Mouse (Mus musculus): ENCODE measurements around the gene Tbc1d10b. TPM values are rescaled to one million over a fixed set of nuclear protein-coding genes. Genes with fewer than 3 reads are reported as not detected.
A peak's percentile ranks its signal among the peaks of the same experiment; 100 is the strongest.
"Not testable (repeated sequence)": the region's sequence is repeated elsewhere in the genome, so short reads cannot be mapped to it uniquely, and the experiment has no call there.

The Tbc1d10b gene
- 26.4 and 28.3 TPM in 2 replicates for polyA plus RNA-seq (2016; fragmentation: Nextera tagmentation; extraction: Ambion mirVana)

- Histone ChIP-seq H3K36me3 (peaks cover 20% of the 10 kb centered on the region), H3K9me3 (no peaks in the 10 kb centered on the region), H3K27ac (peak within 1 kb of the TSS; percentile 97), H3K4me3 (peak within 1 kb of the TSS; percentile 75), H3K4me1 (peaks cover 36% of the 10 kb centered on the region), H3K27me3 (ENCODE audit: insufficient read depth, poor library complexity, severe bottlenecking) (no peaks in the 10 kb centered on the region)
- WGBS, result under 1% methylated on average over 41 of the region's 44 CpGs
- no peak for DNase-seq (ENCODE audit: low spot score)
These were observed at the start of gene Tbc1d10b for GRCm38 (mm10) chr7:127208295-127208552. TSS of gene Tbc1d10b (minus strand) at chr7:127208468.

- no peak for DNase-seq (ENCODE audit: low spot score)
- Histone ChIP-seq H3K27ac (no peak overlapping the region), H3K27me3 (ENCODE audit: insufficient read depth, poor library complexity, severe bottlenecking) (no peaks in the 10 kb centered on the region), H3K36me3 (peaks cover 32% of the 10 kb centered on the region), H3K9me3 (no peaks in the 10 kb centered on the region), H3K4me1 (peaks cover 34% of the 10 kb centered on the region), H3K4me3 (no peak overlapping the region)
- WGBS, result 88% methylated on average over 5 of the region's 5 CpGs
These were observed 48.2 kb upstream of the Tbc1d10b start for GRCm38 (mm10) chr7:127256518-127256917.

- Histone ChIP-seq H3K4me1 (peaks cover 29% of the 10 kb centered on the region), H3K36me3 (peaks cover 34% of the 10 kb centered on the region), H3K9me3 (no peaks in the 10 kb centered on the region), H3K27me3 (ENCODE audit: insufficient read depth, poor library complexity, severe bottlenecking) (no peaks in the 10 kb centered on the region), H3K27ac (no peak overlapping the region), H3K4me3 (no peak overlapping the region)
- WGBS, result 86% methylated on average over 2 of the region's 2 CpGs
- no peak for DNase-seq (ENCODE audit: low spot score)
These were observed 47.7 kb upstream of the Tbc1d10b start for GRCm38 (mm10) chr7:127255965-127256364.

DNA sequence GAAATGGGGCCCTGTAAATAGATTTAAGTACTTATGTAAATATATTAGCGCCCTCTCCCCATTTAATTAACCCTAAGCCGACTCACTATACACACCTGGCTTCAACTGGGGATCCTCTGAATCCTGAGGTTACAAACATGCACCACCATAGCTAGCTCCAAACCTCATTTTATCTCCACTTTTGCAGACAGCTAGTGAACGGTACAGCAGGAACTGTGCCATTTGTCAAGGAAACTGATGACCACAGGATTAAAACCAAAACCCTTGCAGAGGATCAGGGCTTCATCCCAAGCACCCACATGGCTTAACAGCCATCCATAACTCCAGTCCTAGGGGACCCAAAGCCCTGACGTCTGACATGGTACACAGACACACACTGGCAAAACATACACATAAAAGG, 46.7 kb upstream of the Tbc1d10b start:
- WGBS, result 30% methylated on average over 4 of the region's 4 CpGs
- no peak for DNase-seq (ENCODE audit: low spot score)
- peak overlapping the region; percentile 73 for H3K4me3 ChIP-seq
- no peaks in the 10 kb centered on the region for H3K9me3 ChIP-seq
- no peaks in the 10 kb centered on the region for H3K27me3 ChIP-seq (ENCODE audit: insufficient read depth, poor library complexity, severe bottlenecking)
- H3K36me3 ChIP-seq, result peaks cover 34% of the 10 kb centered on the region
- H3K27ac ChIP-seq, result peak overlapping the region; percentile 87
- H3K4me1 ChIP-seq, result peaks cover 28% of the 10 kb centered on the region

- peak overlapping the region; percentile 73 for H3K4me3 ChIP-seq
- peaks cover 43% of the 10 kb centered on the region for H3K36me3 ChIP-seq
- WGBS, result 1% methylated on average over 136 of the region's 136 CpGs
- H3K4me1 ChIP-seq, result peaks cover 21% of the 10 kb centered on the region
- peak overlapping the region; percentile 87 for H3K27ac ChIP-seq
- DNase-seq (ENCODE audit: low spot score), result peak; percentile 97
- no peaks in the 10 kb centered on the region for H3K9me3 ChIP-seq
- H3K27me3 ChIP-seq (ENCODE audit: insufficient read depth, poor library complexity, severe bottlenecking), result no peaks in the 10 kb centered on the region
These were observed 45.8 kb upstream of the Tbc1d10b start for GRCm38 (mm10) chr7:127253821-127254769.

DNA sequence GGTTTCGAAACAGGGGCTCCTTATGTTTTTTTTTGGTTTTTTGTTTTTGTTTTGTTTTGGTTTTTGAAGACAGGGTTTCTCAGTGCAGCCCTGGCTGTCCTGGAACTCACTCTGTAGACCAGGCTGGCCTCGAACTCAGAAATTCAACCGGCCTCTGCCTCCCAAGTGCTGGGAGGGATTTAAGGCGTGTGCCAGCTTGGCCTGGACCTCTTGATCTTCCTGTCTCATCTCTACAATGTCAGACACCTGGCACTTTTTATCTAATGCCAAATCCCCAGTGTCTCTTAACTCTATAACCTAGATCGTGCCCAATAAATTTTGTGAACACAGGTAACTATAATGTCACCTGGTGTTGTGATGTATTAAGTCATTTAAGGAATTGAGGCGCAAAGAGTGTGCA, 45.1 kb upstream of the Tbc1d10b start:
- Histone ChIP-seq H3K4me1 (peaks cover 15% of the 10 kb centered on the region), H3K9me3 (no peaks in the 10 kb centered on the region), H3K36me3 (peaks cover 45% of the 10 kb centered on the region), H3K27me3 (ENCODE audit: insufficient read depth, poor library complexity, severe bottlenecking) (no peaks in the 10 kb centered on the region), H3K4me3 (peak overlapping the region; percentile 73), H3K27ac (peak overlapping the region; percentile 87)
- 79% methylated on average over 6 of the region's 6 CpGs for WGBS
- no peak for DNase-seq (ENCODE audit: low spot score)

DNA sequence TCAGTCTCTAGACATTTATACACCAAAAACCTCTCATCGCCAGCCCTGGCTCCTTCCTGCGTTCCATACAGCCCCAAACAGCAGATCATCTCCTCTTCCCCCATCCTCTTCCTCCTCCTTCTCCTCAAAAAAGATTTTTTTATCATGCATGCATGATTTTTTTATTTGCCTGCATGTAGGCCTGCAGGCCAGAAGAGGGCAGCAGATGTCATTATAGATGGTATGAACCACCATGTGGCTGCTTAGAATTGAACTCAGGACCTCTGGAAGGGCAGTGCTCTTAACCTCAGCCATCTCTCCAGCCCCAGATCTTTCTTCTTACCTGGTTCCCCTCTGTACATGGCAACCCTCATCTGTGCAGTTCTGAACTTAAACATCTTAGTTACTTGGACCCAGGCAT, 44.1 kb upstream of the Tbc1d10b start:
- H3K27ac ChIP-seq, result no peak overlapping the region

DNA sequence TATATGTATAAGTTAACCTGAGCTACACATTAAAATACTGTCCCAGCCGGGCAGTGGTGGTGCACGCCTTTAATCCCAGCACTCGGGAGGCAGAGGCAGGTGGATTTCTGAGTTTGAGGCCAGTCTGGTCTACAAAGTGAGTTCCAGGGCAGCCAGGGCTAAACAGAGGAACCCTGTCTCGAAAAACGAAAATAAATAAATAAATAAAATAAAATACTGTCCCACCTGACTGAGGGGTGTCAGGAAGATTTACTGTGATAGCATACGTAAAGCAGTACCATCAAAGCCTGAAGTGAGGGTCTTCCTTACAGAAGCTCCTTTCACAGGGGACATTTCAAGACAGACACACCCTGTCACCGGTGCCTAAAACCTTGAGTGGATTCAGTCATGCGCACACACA, 42.2 kb upstream of the Tbc1d10b start:
- H3K9me3 ChIP-seq; DNase-seq (ENCODE audit: low spot score); H3K4me3 ChIP-seq; H3K27ac ChIP-seq; H3K27me3 ChIP-seq (ENCODE audit: insufficient read depth, poor library complexity, severe bottlenecking): not testable (repeated sequence)
- Histone ChIP-seq H3K4me1 (peaks cover 28% of the 10 kb centered on the region), H3K36me3 (peaks cover 46% of the 10 kb centered on the region; the same call in 1 of the 2 replicates)
- 91% methylated on average over 8 of the region's 8 CpGs for WGBS

More for the DNA sequence above, 44.1 kb upstream of the Tbc1d10b start:
- peaks cover 15% of the 10 kb centered on the region for H3K4me1 ChIP-seq
- H3K27me3 ChIP-seq (ENCODE audit: insufficient read depth, poor library complexity, severe bottlenecking), result no peaks in the 10 kb centered on the region
- WGBS, result 85% methylated on average over 2 of the region's 2 CpGs
- no peak overlapping the region; the same call in 1 of the 2 replicates for H3K4me3 ChIP-seq
- H3K36me3 ChIP-seq, result peaks cover 45% of the 10 kb centered on the region
- DNase-seq (ENCODE audit: low spot score), result no peak
- H3K9me3 ChIP-seq, result no peaks in the 10 kb centered on the region

DNA sequence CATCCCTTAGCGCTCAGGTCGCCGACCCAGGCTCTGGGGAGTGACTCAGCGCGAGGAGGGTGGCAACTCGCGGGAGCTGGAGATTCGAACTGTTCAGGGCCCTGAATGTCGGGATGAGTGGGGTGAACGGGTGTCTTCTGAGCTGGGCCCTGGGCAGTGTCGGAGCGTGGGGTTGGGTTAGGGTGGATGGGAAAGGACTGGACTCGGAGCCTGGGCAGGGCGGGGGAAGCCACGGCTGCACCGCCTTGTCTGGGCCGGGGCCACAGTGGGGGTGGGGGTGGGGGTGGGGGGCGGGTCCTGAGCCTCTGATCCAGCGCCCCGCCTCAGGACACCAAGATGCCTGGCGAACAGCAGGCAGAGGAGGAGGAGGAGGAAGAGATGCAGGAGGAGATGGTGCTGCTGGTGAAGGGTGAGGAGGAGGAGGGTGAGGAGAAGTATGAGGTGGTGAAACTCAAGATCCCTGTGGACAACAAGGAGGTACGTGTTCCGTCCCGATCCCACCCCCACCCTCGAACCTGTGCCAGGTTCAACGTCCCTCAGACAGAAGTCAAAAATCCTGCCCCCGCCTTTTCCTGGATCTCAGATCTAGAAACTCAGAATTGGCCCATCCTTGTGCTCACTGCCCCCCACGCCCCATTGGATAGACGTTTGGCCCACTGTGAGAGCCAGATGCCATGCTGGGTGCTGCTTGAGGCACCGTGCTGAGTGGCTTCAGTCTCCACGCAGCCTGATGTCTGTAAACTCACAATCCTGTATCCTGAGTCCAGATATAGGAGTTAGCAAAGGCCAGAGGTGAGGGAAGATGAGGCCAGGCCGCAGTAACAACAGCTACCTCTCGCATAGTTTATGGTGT, 36.6 kb upstream of the Tbc1d10b start:
- Histone ChIP-seq H3K9me3 (no peaks in the 10 kb centered on the region), H3K27me3 (ENCODE audit: insufficient read depth, poor library complexity, severe bottlenecking) (no peaks in the 10 kb centered on the region), H3K36me3 (peaks cover 32% of the 10 kb centered on the region; the same call in 1 of the 2 replicates), H3K4me3 (peak overlapping the region; percentile 89), H3K4me1 (peaks cover 34% of the 10 kb centered on the region), H3K27ac (peak overlapping the region; percentile 97)
- no peak for DNase-seq (ENCODE audit: low spot score)
- 15% methylated on average over 31 of the region's 33 CpGs for WGBS

DNA sequence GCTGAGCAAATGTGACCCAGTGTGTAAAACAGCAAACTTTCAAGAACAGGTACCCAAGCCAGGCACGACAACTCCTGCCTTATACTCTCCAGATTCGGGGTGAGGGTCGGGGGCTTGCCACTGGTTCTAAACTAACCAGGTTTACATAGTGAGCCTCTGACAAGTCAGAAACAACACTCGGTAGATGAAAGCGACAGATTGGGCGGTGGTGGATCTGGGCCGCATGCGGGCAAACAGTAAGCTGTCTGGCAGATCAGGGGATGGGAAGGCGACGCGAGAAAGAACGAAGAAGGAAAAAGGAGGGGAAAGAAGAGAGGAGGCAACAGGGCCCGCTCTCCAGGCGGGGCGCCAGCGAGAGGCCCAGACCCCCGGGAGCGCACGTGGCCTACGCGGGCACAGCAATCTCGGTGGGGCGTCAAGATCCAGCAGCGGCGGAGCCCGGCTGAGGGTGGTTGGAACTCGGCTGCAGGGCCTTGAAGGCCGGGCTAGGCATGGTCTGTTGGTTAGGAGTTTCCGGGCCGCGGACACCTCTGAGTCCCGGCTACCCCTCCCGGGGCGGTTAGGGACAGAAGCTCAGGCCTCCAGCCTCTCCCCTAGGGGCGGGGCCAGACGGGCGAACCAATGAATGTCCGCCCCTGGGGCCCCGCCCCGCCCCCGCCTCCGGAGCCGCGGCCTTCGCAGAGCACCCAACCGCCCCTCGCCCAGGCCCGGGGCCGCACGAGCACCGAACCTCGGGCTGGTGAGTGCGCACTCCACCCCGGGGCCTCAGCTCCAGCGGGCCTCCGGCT, 35.8 kb upstream of the Tbc1d10b start, which contains the start of gene Zfp771:
Zfp771 (plus strand) TSS at position 405 of the 788 bp plus-strand sequence.
- Histone ChIP-seq H3K4me1 (peaks cover 34% of the 10 kb centered on the region), H3K9me3 (no peaks in the 10 kb centered on the region), H3K27me3 (ENCODE audit: insufficient read depth, poor library complexity, severe bottlenecking) (no peaks in the 10 kb centered on the region), H3K27ac (peak within 1 kb of the TSS; percentile 97), H3K36me3 (peaks cover 25% of the 10 kb centered on the region; the same call in 1 of the 2 replicates), H3K4me3 (peak within 1 kb of the TSS; percentile 89)
- WGBS, result 1% methylated on average over 56 of the region's 56 CpGs
- DNase-seq (ENCODE audit: low spot score), result peak; percentile 97

GRCm38 (mm10) chr7:127243361-127243867, 35.1 kb upstream of the Tbc1d10b start:
- H3K4me3 ChIP-seq, result peak overlapping the region; percentile 89
- H3K4me1 ChIP-seq, result peaks cover 34% of the 10 kb centered on the region
- WGBS, result 31% methylated on average over 2 of the region's 2 CpGs
- DNase-seq (ENCODE audit: low spot score), result no peak
- peaks cover 32% of the 10 kb centered on the region for H3K36me3 ChIP-seq
- no peaks in the 10 kb centered on the region for H3K27me3 ChIP-seq (ENCODE audit: insufficient read depth, poor library complexity, severe bottlenecking)
- H3K27ac ChIP-seq, result peak overlapping the region; percentile 97
- H3K9me3 ChIP-seq, result no peaks in the 10 kb centered on the region

DNA sequence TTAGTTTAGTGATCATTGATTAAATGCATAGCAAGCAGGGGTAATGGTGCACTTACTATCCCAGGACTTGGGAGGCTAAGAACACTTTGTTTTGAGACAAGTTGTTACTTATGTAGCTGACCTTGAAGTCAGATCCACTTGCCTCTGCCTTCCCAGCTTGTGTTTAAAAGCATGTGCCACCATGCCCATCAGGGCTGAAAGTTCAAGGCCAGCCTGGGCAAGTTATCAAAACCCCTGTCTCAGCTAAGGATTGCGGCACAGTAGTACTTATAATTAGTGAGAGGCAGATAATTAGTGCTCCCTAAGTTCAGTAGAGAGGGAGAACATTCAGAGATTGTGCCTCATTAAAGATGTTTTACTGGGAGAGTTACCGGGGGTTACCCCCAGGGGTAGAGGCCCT, 26.5 kb upstream of the Tbc1d10b start:
- H3K36me3 ChIP-seq, result peaks cover 61% of the 10 kb centered on the region
- no peaks in the 10 kb centered on the region for H3K9me3 ChIP-seq
- 94% methylated on average over 2 of the region's 2 CpGs for WGBS
- H3K27ac ChIP-seq, result no peak overlapping the region
- H3K4me1 ChIP-seq, result peaks cover 29% of the 10 kb centered on the region
- no peak for DNase-seq (ENCODE audit: low spot score)
- H3K4me3 ChIP-seq, result peak overlapping the region; percentile 94; the same call in 1 of the 2 replicates
- no peaks in the 10 kb centered on the region for H3K27me3 ChIP-seq (ENCODE audit: insufficient read depth, poor library complexity, severe bottlenecking)

Measured in heart, embryonic 10.5 days (tissue).